Mouse (Mus musculus) intestine, embryonic 14.5 days (tissue): ENCODE measurements around the gene Gm3558. TPM values are rescaled to one million over a fixed set of nuclear protein-coding genes. Genes with fewer than 3 reads are reported as not detected.
"Not testable (repeated sequence)": the region's sequence is repeated elsewhere in the genome, so short reads cannot be mapped to it uniquely, and the experiment has no call there.

Source experiments
- ATAC-seq: fragments of 200-750 bp; cut with Nextera tagmentation; replicated peaks from 2 replicates; pipeline ENCODE4 v1.8.0; 2017; ENCODE audit warnings: low read depth, moderate number of reproducible peaks, moderate TSS enrichment, moderate library complexity; ENCODE audit not compliant: low FRiP score, low TSS enrichment
- DNase-seq: peaks from one replicate; pipeline ENCODE4 v3.0.0-alpha.2; 2018; ENCODE audit warnings: low spot score
- H3K27ac ChIP-seq: fragments of 300-500 bp; sonication (generic); 2 replicates; pipeline ENCODE4 v1.5.1; 2014; ENCODE audit warnings: low read depth, mild to moderate bottlenecking, control low read depth
- H3K27me3 ChIP-seq: fragments of 300-500 bp; sonication (generic); replicated peaks from 2 replicates; pipeline ENCODE4 v1.6.1; 2014; ENCODE audit warnings: low read length, control low read depth; ENCODE audit not compliant: control insufficient read depth, insufficient read depth
- H3K36me3 ChIP-seq: fragments of 300-500 bp; sonication (generic); 2 replicates; pipeline ENCODE4 v1.6.1; 2014; ENCODE audit warnings: low read length, control low read depth; ENCODE audit not compliant: control insufficient read depth, insufficient read depth
- H3K4me1 ChIP-seq: fragments of 300-500 bp; sonication (generic); replicated peaks from 2 replicates; pipeline ENCODE4 v1.6.1; 2014; ENCODE audit warnings: low read length, control low read depth, mixed read lengths; ENCODE audit not compliant: control insufficient read depth, insufficient read depth
- H3K4me2 ChIP-seq: fragments of 300-500 bp; sonication (generic); 2 replicates; pipeline ENCODE4 v1.6.1; 2014; ENCODE audit warnings: low read length
- H3K4me3 ChIP-seq: fragments of 300-500 bp; sonication (generic); 2 replicates; pipeline ENCODE4 v1.5.1; 2014; ENCODE audit warnings: low read depth, low read length, control low read depth, mixed read lengths
- H3K9ac ChIP-seq: fragments of 300-500 bp; sonication (generic); 2 replicates; pipeline ENCODE4 v1.6.1; 2014; ENCODE audit warnings: mild to moderate bottlenecking, low read length
- H3K9me3 ChIP-seq: fragments of 300-500 bp; sonication (generic); 2 replicates; pipeline ENCODE4 v1.6.1; 2016; ENCODE audit warnings: low read length, control low read depth; ENCODE audit not compliant: control insufficient read depth
- WGBS: fragments of 180-500 bp; shearing (Covaris S2); extraction: QIAGEN DNeasy Blood & Tissue Kit; methylation state at CpG from one replicate; pipeline ENCODE4 v1.1.7; 2014; 5-methylcytosine and 5-hydroxymethylcytosine counted together
- polyA plus RNA-seq: library from polyadenylated mRNA; unstranded; fragments of >200 nt; fragmentation: Nextera tagmentation; extraction: Ambion mirVana; gene quantifications from 2 replicates; pipeline ENCODE4 v1.2.1, GENCODE M21; 2014

Gene Gm3558
- 0.20 and 0.44 TPM in 2 replicates for polyA plus RNA-seq

DNA sequence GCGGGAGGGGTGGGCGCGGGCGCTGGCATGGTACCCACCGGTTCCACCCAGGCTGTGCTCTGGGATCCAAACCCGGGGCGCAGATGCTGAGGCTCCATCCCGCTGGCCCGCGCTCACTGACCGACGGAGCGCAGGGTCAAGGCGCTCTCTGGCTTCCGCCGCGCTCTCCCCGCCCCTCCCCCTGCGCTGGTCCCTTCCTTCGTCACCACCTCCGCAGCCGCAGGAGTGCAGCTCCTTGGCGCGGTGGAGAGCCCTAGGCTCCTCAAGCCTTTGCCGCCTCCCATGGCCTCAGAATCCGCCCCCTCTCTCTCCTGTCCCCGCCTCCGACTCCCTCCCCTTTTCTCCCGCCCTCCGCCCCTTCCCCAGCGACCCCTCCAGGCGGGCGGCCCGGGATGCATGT lies at the start of gene Gm3558:
Gene Gm3558, minus strand, starts transcription at position 185 of the 400 bp plus-strand sequence.
- DNase-seq, H3K27ac ChIP-seq, H3K9me3 ChIP-seq, H3K4me1 ChIP-seq, ATAC-seq, H3K36me3 ChIP-seq, H3K27me3 ChIP-seq, H3K9ac ChIP-seq: not testable (repeated sequence)
- no CpG with 5 or more reads among the region's 34 CpGs for WGBS
- Histone ChIP-seq H3K4me2 (peak within 1 kb of the TSS; percentile 50), H3K4me3 (peak within 1 kb of the TSS; percentile 31)

GRCm38 (mm10) chr14:7595492-7595891 lies 27.1 kb upstream of the Gm3558 start, which contains the start of gene Gm10338:
Gm10338 (minus strand) TSS chr14:7595592.
- not testable (repeated sequence) for H3K27ac ChIP-seq, H3K4me3 ChIP-seq, H3K9me3 ChIP-seq, H3K36me3 ChIP-seq, H3K27me3 ChIP-seq, H3K9ac ChIP-seq, DNase-seq, H3K4me1 ChIP-seq, ATAC-seq, H3K4me2 ChIP-seq
- no CpG with 5 or more reads among the region's 2 CpGs for WGBS

DNA sequence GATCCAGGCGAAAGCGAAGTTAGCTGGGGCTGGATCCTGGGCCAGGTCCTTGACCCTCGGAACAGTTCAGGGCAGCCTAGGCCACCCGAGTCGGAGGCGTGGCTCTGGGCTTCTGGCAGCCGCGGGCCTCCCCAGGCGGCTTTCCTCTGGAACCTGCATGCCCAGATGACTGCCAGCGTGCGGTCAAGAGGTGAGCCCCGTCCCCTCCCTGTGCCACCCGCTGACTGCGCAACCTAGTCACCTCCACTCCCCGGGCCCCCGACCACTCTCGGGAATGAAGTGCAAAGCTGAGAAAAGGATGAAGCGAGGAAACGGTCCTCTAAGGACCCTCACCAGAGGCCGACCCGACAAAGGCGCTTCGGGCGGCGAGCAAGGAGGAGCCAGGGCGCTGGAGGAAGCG lies 476 bp downstream of the Gm3558 start:
- not testable (repeated sequence) for H3K36me3 ChIP-seq, H3K27ac ChIP-seq, H3K9ac ChIP-seq, H3K27me3 ChIP-seq, ATAC-seq, H3K4me1 ChIP-seq, H3K9me3 ChIP-seq
- under 1% methylated on average over 18 of the region's 27 CpGs for WGBS
- DNase-seq: peak; percentile 49
- Histone ChIP-seq H3K4me2 (peak overlapping the region; percentile 50), H3K4me3 (peak overlapping the region; percentile 31)

GRCm38 (mm10) chr14:7567266-7567665 lies 1.1 kb downstream of the Gm3558 start:
- not testable (repeated sequence) for H3K4me1 ChIP-seq, H3K36me3 ChIP-seq, H3K9me3 ChIP-seq, H3K27me3 ChIP-seq, H3K4me3 ChIP-seq, H3K4me2 ChIP-seq, H3K27ac ChIP-seq, ATAC-seq, DNase-seq, H3K9ac ChIP-seq
- 4% methylated on average over 6 of the region's 9 CpGs for WGBS

Other genes starting within 250 kb of the Gm3558 start
- gene Gm5797, start 236.2 kb downstream of the Gm3558 start, polyA plus RNA-seq: not detected in 2 replicates
- not detected in 2 replicates for gene Gm8374, start 203.4 kb downstream of the Gm3558 start, polyA plus RNA-seq
- not detected in 2 replicates for gene Gm3755, start 117.6 kb downstream of the Gm3558 start, polyA plus RNA-seq
- 0.73 and 1.2 TPM in 2 replicates for gene Gm3752, start 84.8 kb downstream of the Gm3558 start, polyA plus RNA-seq
- gene Gm10338, start 27.0 kb upstream of the Gm3558 start, polyA plus RNA-seq: not detected in 2 replicates
- not detected in 2 replicates for gene Gm10128, start 75.4 kb upstream of the Gm3558 start, polyA plus RNA-seq
- gene Gm26661, start 223.0 kb upstream of the Gm3558 start, polyA plus RNA-seq: not detected in 2 replicates
- gene Flnb, start 249.4 kb upstream of the Gm3558 start, polyA plus RNA-seq: 26.7 and 26.8 TPM in 2 replicates